Mouse (Mus musculus): ENCODE measurements around the gene Tmem274. TPM values are rescaled to one million over a fixed set of nuclear protein-coding genes. Genes with fewer than 3 reads are reported as not detected.

Gene Tmem274
- total and polyA plus RNA-seq, 3 experiments = not detected

GRCm38 (mm10) chr4:149462305-149462971 is 14.7 kb upstream of the Tmem274 start:
- no peak for ATAC-seq (ENCODE audit: extremely low read depth, insufficient number of reproducible peaks, low FRiP score, poor library complexity, severe bottlenecking)
- Histone ChIP-seq H3K36me3 (replicated peaks) (peaks cover under 1% of the 10 kb centered on the region), H3K4me3 (ENCODE audit: low read depth, low read length) (no peak overlapping the region), H3K27me3 (ENCODE audit: insufficient read depth, low read length) (peaks cover 2% of the 10 kb centered on the region; the same call in 1 of the 2 replicates), H3K4me1 (ENCODE audit: insufficient read depth, low read depth, low read length) (no peaks in the 10 kb centered on the region), H3K9me3 (replicated peaks) (no peaks in the 10 kb centered on the region)
- no peak for TF ChIP-seq GATA2 (IDR thresholded peaks at IDR 0.05; ENCODE audit: borderline replicate concordance, low read depth, low read length)
- no peak for DNase-seq (ENCODE audit: low spot score)

DNA sequence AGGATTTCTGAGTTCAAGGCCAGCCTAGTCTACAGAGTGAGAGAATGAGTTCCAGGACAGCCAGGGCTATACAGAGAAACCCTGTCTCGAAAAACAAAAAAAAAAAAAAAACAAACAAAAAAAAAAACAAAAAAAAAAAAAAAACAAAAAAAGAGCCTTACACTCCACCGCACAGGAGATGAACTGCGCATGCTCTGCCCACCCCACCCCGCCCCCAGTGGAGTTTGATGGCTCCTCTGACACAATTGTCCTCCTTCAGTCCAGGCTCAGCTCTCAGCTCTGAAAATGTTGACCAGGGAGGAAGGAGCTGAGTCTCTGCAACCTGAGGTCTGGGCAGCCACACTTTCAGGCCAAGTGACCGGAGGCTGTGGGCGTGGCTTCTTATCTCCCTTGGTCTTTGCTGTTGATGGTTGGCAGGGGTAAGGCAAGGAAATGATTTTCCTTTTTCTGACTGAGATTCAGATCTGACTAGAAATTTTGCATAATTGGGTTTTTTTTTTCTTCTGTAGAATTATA is 13.7 kb upstream of the Tmem274 start:
- ATAC-seq (ENCODE audit: extremely low read depth, insufficient number of reproducible peaks, low FRiP score, poor library complexity, severe bottlenecking) (no peak), DNase-seq (ENCODE audit: low spot score) (no peak)
- no peak for TF ChIP-seq CTCF (IDR thresholded peaks at IDR 0.05; ENCODE audit: low read depth, low read length)
- no peak for TF ChIP-seq POLR2AphosphoS5 (IDR thresholded peaks at IDR 0.05; ENCODE audit: insufficient replicate concordance, low read depth, low read length)
- TF ChIP-seq GATA1 (IDR thresholded peaks at IDR 0.05; ENCODE audit: borderline replicate concordance, low read length) = no peak
- no peak for TF ChIP-seq GATA2 (IDR thresholded peaks at IDR 0.05; ENCODE audit: borderline replicate concordance, low read depth, low read length)
- no peak for TF ChIP-seq TAL1 (conservative IDR thresholded peaks at IDR 0.05; ENCODE audit: low read depth, low read length)
- no peaks in the 10 kb centered on the region for H3K9me3 ChIP-seq (replicated peaks)
- H3K4me1 ChIP-seq (ENCODE audit: insufficient read depth, low read depth, low read length) = no peaks in the 10 kb centered on the region
- H3K4me3 ChIP-seq (ENCODE audit: low read depth, low read length) = no peak overlapping the region
- peaks cover 7% of the 10 kb centered on the region for H3K36me3 ChIP-seq (replicated peaks)
- H3K27me3 ChIP-seq (ENCODE audit: insufficient read depth, low read length) = peaks cover 2% of the 10 kb centered on the region; the same call in 1 of the 2 replicates

DNA sequence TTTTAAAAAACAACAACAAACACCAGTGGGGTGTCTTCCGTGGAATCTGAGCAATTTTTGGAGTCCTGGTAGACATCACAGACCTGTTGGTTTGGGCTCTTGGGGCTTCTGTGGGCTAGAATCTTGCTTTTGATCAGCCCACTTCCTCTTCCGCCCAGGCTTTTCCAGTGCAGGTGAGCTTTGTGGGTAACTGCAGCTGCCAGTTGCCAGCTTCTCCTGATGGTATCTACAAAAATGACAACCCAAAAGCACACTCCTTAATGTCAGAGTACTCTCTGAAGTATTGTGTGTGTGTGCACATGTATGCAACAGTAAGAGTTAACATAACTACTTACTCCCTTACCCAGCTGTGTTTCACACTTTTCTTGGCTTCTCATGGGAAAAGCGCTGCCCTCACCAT is 7.6 kb upstream of the Tmem274 start:
- no peak for ATAC-seq (ENCODE audit: extremely low read depth, insufficient number of reproducible peaks, low FRiP score, poor library complexity, severe bottlenecking)
- DNase-seq (ENCODE audit: low spot score) = no peak
- Histone ChIP-seq H3K9me3 (replicated peaks) (no peaks in the 10 kb centered on the region), H3K4me1 (ENCODE audit: insufficient read depth, low read depth, low read length) (peaks cover 5% of the 10 kb centered on the region; the same call in 1 of the 2 replicates), H3K4me3 (ENCODE audit: low read depth, low read length) (no peak overlapping the region), H3K36me3 (replicated peaks) (peaks cover 51% of the 10 kb centered on the region), H3K27me3 (ENCODE audit: insufficient read depth, low read length) (no peaks in the 10 kb centered on the region)
- TF ChIP-seq CTCF (IDR thresholded peaks at IDR 0.05; ENCODE audit: low read depth, low read length) (no peak), POLR2AphosphoS5 (IDR thresholded peaks at IDR 0.05; ENCODE audit: insufficient replicate concordance, low read depth, low read length) (no peak), GATA2 (IDR thresholded peaks at IDR 0.05; ENCODE audit: borderline replicate concordance, low read depth, low read length) (no peak), TAL1 (conservative IDR thresholded peaks at IDR 0.05; ENCODE audit: low read depth, low read length) (no peak), GATA1 (IDR thresholded peaks at IDR 0.05; ENCODE audit: borderline replicate concordance, low read length) (no peak)

DNA sequence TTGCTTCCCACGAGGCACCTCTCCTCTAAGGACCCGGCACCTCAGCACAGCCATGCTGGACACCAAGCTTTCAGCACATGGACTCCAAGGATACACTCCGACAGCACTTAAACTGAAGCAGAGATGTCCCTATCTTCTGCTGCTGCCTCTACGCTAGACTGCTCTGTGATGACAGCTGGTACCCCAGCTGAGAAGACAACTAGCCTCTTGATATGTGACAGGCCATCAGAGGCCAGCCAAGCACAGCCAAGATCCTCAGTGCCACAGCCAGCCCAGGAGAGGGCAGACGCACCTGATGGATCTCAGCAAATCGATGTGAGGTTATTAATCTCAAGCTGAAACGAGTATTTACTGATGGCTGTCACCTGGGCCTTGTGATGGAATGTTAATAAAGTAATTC is 2.1 kb upstream of the Tmem274 start:
- no peak for TF ChIP-seq TAL1 (conservative IDR thresholded peaks at IDR 0.05; ENCODE audit: low read depth, low read length)
- no peak for TF ChIP-seq CTCF (IDR thresholded peaks at IDR 0.05; ENCODE audit: low read depth, low read length)
- TF ChIP-seq POLR2AphosphoS5 (IDR thresholded peaks at IDR 0.05; ENCODE audit: insufficient replicate concordance, low read depth, low read length) = no peak
- no peak for TF ChIP-seq GATA1 (IDR thresholded peaks at IDR 0.05; ENCODE audit: borderline replicate concordance, low read length)
- no peak for TF ChIP-seq GATA2 (IDR thresholded peaks at IDR 0.05; ENCODE audit: borderline replicate concordance, low read depth, low read length)
- peaks cover 58% of the 10 kb centered on the region for H3K36me3 ChIP-seq (replicated peaks)
- ATAC-seq (ENCODE audit: extremely low read depth, insufficient number of reproducible peaks, low FRiP score, poor library complexity, severe bottlenecking) = no peak
- H3K27me3 ChIP-seq (ENCODE audit: insufficient read depth, low read length) = no peaks in the 10 kb centered on the region
- H3K4me3 ChIP-seq (ENCODE audit: low read depth, low read length) = no peak overlapping the region
- no peaks in the 10 kb centered on the region for H3K4me1 ChIP-seq (ENCODE audit: insufficient read depth, low read depth, low read length)
- no peaks in the 10 kb centered on the region for H3K9me3 ChIP-seq (replicated peaks)
- no peak for DNase-seq (ENCODE audit: low spot score)

GRCm38 (mm10) chr4:149484566-149484965 is 7.4 kb downstream of the Tmem274 start:
- Histone ChIP-seq H3K4me1 (ENCODE audit: insufficient read depth, low read depth, low read length) (peaks cover 6% of the 10 kb centered on the region), H3K4me3 (ENCODE audit: low read depth, low read length) (peak overlapping the region; percentile 84), H3K9me3 (replicated peaks) (no peaks in the 10 kb centered on the region), H3K27me3 (ENCODE audit: insufficient read depth, low read length) (no peaks in the 10 kb centered on the region), H3K36me3 (replicated peaks) (peaks cover 39% of the 10 kb centered on the region)
- ATAC-seq (ENCODE audit: extremely low read depth, insufficient number of reproducible peaks, low FRiP score, poor library complexity, severe bottlenecking) (no peak), DNase-seq (ENCODE audit: low spot score) (peak; percentile 1)
- TF ChIP-seq POLR2AphosphoS5 (IDR thresholded peaks at IDR 0.05; ENCODE audit: insufficient replicate concordance, low read depth, low read length) (no peak), GATA2 (IDR thresholded peaks at IDR 0.05; ENCODE audit: borderline replicate concordance, low read depth, low read length) (no peak)

GRCm38 (mm10) chr4:149485053-149485824 is 8.1 kb downstream of the Tmem274 start, which contains the start of the genes Nmnat1 and Lzic:
TSS of gene Nmnat1 (minus strand) at chr4:149485202.
TSS of gene Lzic (plus strand) at chr4:149485229.
- DNase-seq (ENCODE audit: low spot score) = peak; percentile 77
- Histone ChIP-seq H3K4me3 (ENCODE audit: low read depth, low read length) (peak within 1 kb of the TSS; percentile 84), H3K9me3 (replicated peaks) (no peaks in the 10 kb centered on the region), H3K36me3 (replicated peaks) (peaks cover 42% of the 10 kb centered on the region), H3K27me3 (ENCODE audit: insufficient read depth, low read length) (no peaks in the 10 kb centered on the region), H3K4me1 (ENCODE audit: insufficient read depth, low read depth, low read length) (peaks cover 6% of the 10 kb centered on the region)
- ATAC-seq (ENCODE audit: extremely low read depth, insufficient number of reproducible peaks, low FRiP score, poor library complexity, severe bottlenecking) = peak; percentile 90
- TF ChIP-seq CTCF (IDR thresholded peaks at IDR 0.05; ENCODE audit: low read depth, low read length) = no peak
- TF ChIP-seq POLR2AphosphoS5 (IDR thresholded peaks at IDR 0.05; ENCODE audit: insufficient replicate concordance, low read depth, low read length) = no peak
- TF ChIP-seq GATA2 (IDR thresholded peaks at IDR 0.05; ENCODE audit: borderline replicate concordance, low read depth, low read length) = no peak
- TF ChIP-seq GATA1 (IDR thresholded peaks at IDR 0.05; ENCODE audit: borderline replicate concordance, low read length) = no peak
- no peak for TF ChIP-seq TAL1 (conservative IDR thresholded peaks at IDR 0.05; ENCODE audit: low read depth, low read length)
